Mouse (Mus musculus): ENCODE results near the gene Tdrd1. TPM values are rescaled to one million over a fixed set of nuclear protein-coding genes. Genes with fewer than 3 reads are reported as not detected.

Tdrd1 gene
- polyA plus RNA-seq, 1 experiment from 2014 or later: not detected

- H3K79me2 ChIP-seq (ENCODE audit: inconsistent target): peaks cover 53% of the 10 kb centered on the region
- H3K36me3 ChIP-seq (ENCODE audit: inconsistent target): peaks cover 33% of the 10 kb centered on the region
- no peak overlapping the region for H3K4me3 ChIP-seq (ENCODE audit: inconsistent target)
- no peak overlapping the region for H3K27ac ChIP-seq
- 60% methylated on average over 8 of the region's 9 CpGs for WGBS (ENCODE audit: missing documents)
Observed at GRCm38 (mm10) chr19:56811590-56811989, 14.4 kb upstream of the Tdrd1 start.

GRCm38 (mm10) chr19:56813360-56813759 is 12.6 kb upstream of the Tdrd1 start:
- H3K36me3 ChIP-seq (ENCODE audit: inconsistent target): peaks cover 16% of the 10 kb centered on the region
- 85% methylated on average over 4 of the region's 4 CpGs for WGBS (ENCODE audit: missing documents)

GRCm38 (mm10) chr19:56817851-56818526 is 8.0 kb upstream of the Tdrd1 start:
- 81% methylated on average over 14 of the region's 14 CpGs for WGBS (ENCODE audit: missing documents)
- H3K4me3 ChIP-seq (ENCODE audit: inconsistent target): no peak overlapping the region
- no peaks in the 10 kb centered on the region for H3K36me3 ChIP-seq (ENCODE audit: inconsistent target)
- H3K27ac ChIP-seq: no peak overlapping the region
- peaks cover 84% of the 10 kb centered on the region for H3K79me2 ChIP-seq (ENCODE audit: inconsistent target)

More at GRCm38 (mm10) chr19:56813360-56813759, 12.6 kb upstream of the Tdrd1 start:
- peaks cover 71% of the 10 kb centered on the region for H3K79me2 ChIP-seq (ENCODE audit: inconsistent target)
- no peak overlapping the region for H3K4me3 ChIP-seq (ENCODE audit: inconsistent target)
- H3K27ac ChIP-seq: 0 out of 2 replicates have a peak overlapping the region, but pooled peaks have one; percentile 13

GRCm38 (mm10) chr19:56821040-56821797 is 4.8 kb upstream of the Tdrd1 start:
- Histone ChIP-seq H3K36me3 (ENCODE audit: inconsistent target) (no peaks in the 10 kb centered on the region), H3K79me2 (ENCODE audit: inconsistent target) (peaks cover 54% of the 10 kb centered on the region), H3K27ac (no peak overlapping the region), H3K4me3 (ENCODE audit: inconsistent target) (peak overlapping the region; percentile 66)
- WGBS (ENCODE audit: missing documents): 22% methylated on average over 22 of the region's 22 CpGs

DNA sequence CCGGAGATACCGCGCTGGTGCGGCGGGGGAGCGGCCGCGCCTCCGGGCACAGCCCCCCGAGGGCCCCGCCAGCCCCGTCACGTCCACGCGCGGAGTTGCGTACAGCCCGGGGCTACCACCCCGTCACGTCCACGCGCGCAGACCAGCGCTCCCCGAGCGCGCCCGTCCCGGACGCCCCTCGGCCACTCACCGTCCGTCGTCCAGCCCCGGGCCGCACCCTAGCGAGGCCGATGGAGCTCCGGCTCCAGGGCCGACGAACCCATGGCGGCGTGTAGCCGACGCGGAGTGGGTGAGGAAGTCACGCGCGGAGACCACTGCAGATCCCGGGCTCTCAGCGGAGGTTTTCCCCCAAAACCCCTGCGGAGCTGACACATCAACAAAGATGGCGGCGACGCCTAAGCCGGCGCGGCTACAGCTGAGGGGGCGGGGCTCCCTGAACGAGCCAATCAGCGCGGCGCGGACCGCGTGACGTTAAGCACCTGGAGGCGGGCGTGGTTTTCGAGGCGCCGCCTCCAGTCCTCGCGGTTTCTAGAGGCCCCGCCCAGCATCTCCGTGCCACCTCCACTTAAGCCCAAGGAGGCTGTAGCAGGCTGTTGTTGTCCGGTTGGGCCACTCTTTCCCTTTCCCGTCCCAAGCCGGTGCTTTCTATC is 4.1 kb upstream of the Tdrd1 start, which contains the start of gene Ccdc186:
Ccdc186 (minus strand) TSS at position 393 of the 650 bp plus-strand sequence.
- Histone ChIP-seq H3K4me3 (ENCODE audit: inconsistent target) (peak within 1 kb of the TSS; percentile 66), H3K36me3 (ENCODE audit: inconsistent target) (no peaks in the 10 kb centered on the region), H3K79me2 (ENCODE audit: inconsistent target) (peaks cover 47% of the 10 kb centered on the region), H3K27ac (peak within 1 kb of the TSS; percentile 15)
- 1% methylated on average over 79 of the region's 79 CpGs for WGBS (ENCODE audit: missing documents)

- H3K36me3 ChIP-seq (ENCODE audit: inconsistent target): no peaks in the 10 kb centered on the region
- H3K79me2 ChIP-seq (ENCODE audit: inconsistent target): peaks cover 42% of the 10 kb centered on the region
- 18% methylated on average over 10 of the region's 10 CpGs for WGBS (ENCODE audit: missing documents)
- peak overlapping the region; percentile 31 for H3K4me3 ChIP-seq (ENCODE audit: inconsistent target)
- H3K27ac ChIP-seq: peak overlapping the region; percentile 15
Observed at GRCm38 (mm10) chr19:56822448-56822836, 3.6 kb upstream of the Tdrd1 start.

DNA sequence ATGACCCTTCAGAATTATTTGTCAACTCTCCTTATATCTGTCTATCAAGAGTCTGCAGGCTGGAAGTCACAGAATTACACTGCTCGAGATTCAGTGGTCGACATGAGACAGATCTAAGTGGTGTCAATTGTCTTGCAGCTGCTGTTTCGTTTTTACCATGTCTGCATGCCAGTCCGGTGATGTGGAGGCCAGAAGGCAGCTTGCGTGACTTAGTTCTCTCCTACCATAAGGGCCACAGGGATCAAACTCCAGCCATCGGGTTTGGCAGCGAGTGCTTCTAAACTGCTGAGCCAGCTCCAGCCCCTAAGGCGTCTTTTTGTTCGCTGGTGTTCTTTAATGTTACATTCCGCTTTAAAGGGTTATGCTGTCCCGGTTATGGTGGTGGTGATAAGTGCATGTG is 2.3 kb downstream of the Tdrd1 start:
- no peak overlapping the region for H3K27ac ChIP-seq
- 94% methylated on average over 11 of the region's 11 CpGs for WGBS (ENCODE audit: missing documents)
- H3K36me3 ChIP-seq (ENCODE audit: inconsistent target): no peaks in the 10 kb centered on the region
- H3K4me3 ChIP-seq (ENCODE audit: inconsistent target): no peak overlapping the region
- H3K79me2 ChIP-seq (ENCODE audit: inconsistent target): no peaks in the 10 kb centered on the region

GRCm38 (mm10) chr19:56829267-56829666 is 3.3 kb downstream of the Tdrd1 start:
- no peaks in the 10 kb centered on the region for H3K36me3 ChIP-seq (ENCODE audit: inconsistent target)
- 94% methylated on average over 9 of the region's 9 CpGs for WGBS (ENCODE audit: missing documents)
- H3K4me3 ChIP-seq (ENCODE audit: inconsistent target): no peak overlapping the region
- no peak overlapping the region for H3K27ac ChIP-seq
- no peaks in the 10 kb centered on the region for H3K79me2 ChIP-seq (ENCODE audit: inconsistent target)

DNA sequence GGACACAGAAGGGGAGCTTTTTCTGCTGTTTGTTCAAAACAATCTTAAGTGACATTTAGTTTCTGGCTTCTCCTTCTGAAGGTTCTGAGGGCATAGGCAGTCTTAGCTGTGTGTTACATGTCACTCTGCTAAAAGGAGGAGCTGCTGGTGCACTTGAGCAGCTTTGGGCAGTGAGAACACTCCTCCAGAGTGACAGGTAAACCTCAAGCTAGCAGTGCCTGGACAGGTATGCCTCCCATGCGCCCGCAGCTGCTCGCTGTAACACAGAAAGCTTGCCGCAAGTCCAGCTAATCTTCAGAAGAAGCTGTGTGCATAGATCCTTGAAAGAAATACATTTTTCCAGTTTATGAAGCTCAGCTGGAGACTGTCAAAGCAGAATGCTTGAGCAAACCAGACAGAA is 4.2 kb downstream of the Tdrd1 start:
- Histone ChIP-seq H3K79me2 (ENCODE audit: inconsistent target) (no peaks in the 10 kb centered on the region), H3K4me3 (ENCODE audit: inconsistent target) (no peak overlapping the region), H3K27ac (no peak overlapping the region), H3K36me3 (ENCODE audit: inconsistent target) (no peaks in the 10 kb centered on the region)
- WGBS (ENCODE audit: missing documents): 95% methylated on average over 4 of the region's 4 CpGs

DNA sequence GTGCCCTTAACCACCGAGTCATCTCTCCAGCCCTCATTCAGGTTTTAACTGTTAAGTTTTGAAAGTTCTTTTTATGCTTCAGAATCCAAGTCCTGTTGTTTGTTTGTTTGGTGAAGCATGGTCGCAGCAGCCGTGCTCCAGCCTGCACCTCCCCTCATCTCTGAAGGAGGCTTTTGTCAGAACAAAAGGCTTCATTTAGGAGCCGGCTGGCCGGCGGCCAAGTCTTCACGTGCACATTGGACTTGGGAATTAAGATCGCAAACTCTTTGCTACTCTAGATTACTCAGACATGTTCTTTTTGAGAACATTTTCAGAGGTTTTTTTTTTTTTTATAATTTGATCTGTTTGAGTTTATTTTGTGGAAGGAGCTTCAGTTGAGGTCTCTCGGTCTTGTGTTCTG is 9.3 kb downstream of the Tdrd1 start:
- Histone ChIP-seq H3K36me3 (ENCODE audit: inconsistent target) (no peaks in the 10 kb centered on the region), H3K79me2 (ENCODE audit: inconsistent target) (no peaks in the 10 kb centered on the region), H3K4me3 (ENCODE audit: inconsistent target) (no peak overlapping the region), H3K27ac (no peak overlapping the region)
- 93% methylated on average over 9 of the region's 9 CpGs for WGBS (ENCODE audit: missing documents)

DNA sequence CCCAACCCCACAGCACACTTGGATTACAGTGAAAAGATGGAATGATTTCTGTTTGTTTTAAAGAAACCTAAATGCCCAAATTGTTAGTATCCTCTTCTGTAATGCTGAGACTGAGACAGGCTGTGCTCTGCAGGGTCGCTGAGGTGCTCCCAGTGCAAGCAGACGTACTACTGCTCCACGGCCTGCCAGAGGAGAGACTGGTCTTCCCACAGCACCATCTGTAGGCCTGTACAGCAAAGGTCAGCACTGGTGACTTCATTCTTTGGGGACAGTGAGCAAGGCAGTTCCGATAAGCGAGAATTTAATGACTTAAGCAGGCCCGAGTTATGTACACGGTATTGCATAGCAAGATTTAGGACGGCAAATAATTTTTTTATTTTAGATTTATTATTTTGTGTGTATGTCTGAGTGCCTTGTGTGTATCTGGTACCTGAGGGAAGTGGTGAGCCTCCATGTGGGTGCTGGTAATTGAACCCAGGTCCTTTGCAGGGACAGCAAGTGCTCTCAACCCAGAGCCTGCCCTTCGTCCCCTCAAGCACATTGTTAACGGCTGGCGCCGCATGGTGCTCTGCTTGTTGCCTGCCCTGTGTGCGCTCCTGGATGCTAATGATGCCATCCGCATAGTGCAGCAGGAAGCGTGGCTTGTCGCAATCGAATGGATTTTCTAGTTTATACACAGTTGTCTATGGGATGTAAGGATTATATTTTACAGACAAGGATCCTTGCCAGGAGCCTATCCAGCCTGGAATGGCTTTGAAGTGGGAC is 13.1 kb downstream of the Tdrd1 start:
- H3K36me3 ChIP-seq (ENCODE audit: inconsistent target): no peaks in the 10 kb centered on the region
- H3K27ac ChIP-seq: no peak overlapping the region
- no peaks in the 10 kb centered on the region for H3K79me2 ChIP-seq (ENCODE audit: inconsistent target)
- 90% methylated on average over 17 of the region's 17 CpGs for WGBS (ENCODE audit: missing documents)
- no peak overlapping the region for H3K4me3 ChIP-seq (ENCODE audit: inconsistent target)

GRCm38 (mm10) chr19:56842974-56843373 is 17.0 kb downstream of the Tdrd1 start:
- 90% methylated on average over 12 of the region's 12 CpGs for WGBS (ENCODE audit: missing documents)
- Histone ChIP-seq H3K4me3 (ENCODE audit: inconsistent target) (no peak overlapping the region), H3K79me2 (ENCODE audit: inconsistent target) (no peaks in the 10 kb centered on the region), H3K36me3 (ENCODE audit: inconsistent target) (no peaks in the 10 kb centered on the region), H3K27ac (no peak overlapping the region)

DNA sequence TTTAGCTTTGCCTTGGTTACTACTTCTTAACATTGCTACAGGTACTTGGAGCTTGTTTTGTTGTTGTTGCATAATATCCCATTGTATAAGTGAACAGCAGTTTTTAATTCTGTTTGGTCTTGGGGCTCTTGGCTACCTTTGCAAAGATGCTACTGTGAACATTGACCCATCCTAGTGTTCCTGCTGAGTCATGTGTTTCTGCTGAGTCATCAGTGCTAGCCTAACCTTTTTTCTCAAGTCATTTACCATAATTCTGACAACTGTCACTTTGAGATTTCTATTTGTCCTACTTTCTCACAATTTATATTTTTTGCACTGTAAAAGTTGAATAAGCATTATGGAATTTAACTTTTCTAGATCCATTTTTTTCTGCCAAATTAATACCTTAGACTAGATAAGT is 26.6 kb downstream of the Tdrd1 start:
- Histone ChIP-seq H3K79me2 (ENCODE audit: inconsistent target) (no peaks in the 10 kb centered on the region), H3K36me3 (ENCODE audit: inconsistent target) (no peaks in the 10 kb centered on the region), H3K4me3 (ENCODE audit: inconsistent target) (no peak overlapping the region), H3K27ac (no peak overlapping the region)

GRCm38 (mm10) chr19:56856455-56856854 is 30.4 kb downstream of the Tdrd1 start:
- Histone ChIP-seq H3K27ac (no peak overlapping the region), H3K4me3 (ENCODE audit: inconsistent target) (no peak overlapping the region), H3K79me2 (ENCODE audit: inconsistent target) (no peaks in the 10 kb centered on the region), H3K36me3 (ENCODE audit: inconsistent target) (no peaks in the 10 kb centered on the region)
- WGBS (ENCODE audit: missing documents): 70% methylated on average over 5 of the region's 5 CpGs
